Comparison of ENCODE assay signal across 27 mouse cellular contexts in the genomic region with DNA sequence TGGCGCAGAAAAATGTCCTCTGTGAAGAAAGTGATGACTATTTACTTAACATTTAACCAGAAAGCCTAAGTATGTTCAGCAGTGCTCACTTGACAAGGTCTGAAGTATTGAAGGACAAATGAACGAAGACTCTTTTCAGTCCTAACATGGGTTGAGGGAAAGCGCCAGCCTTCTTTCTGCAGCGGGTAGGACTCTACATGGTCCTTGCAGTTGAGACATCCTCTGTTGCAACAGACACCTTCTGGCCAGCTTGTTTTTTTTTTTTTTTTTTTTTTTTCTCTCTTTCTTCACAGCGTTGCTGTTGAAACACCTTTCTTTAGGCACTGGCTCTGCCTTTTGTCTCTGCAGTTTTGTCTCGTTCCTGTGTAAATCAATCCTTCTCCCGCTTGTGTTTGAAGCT. TPM values are rescaled to one million over a fixed set of nuclear protein-coding genes. Genes with fewer than 3 reads are reported as not detected.
DNase-seq lines count a peak whose midpoint lies in the region; ATAC-seq and TF ChIP-seq lines count a peak whose summit lies in the region.
"Had no signal": no experiment of that assay in that cellular context is flagged by ENCODE, and none has a peak within 500 bp of the region (broad histone marks: within the 10 kb centered on the region; RNA-seq: fewer than 3 reads in every experiment).

No protein-coding gene starts in this region.

- H3K9ac ChIP-seq in lung, postnatal 0 days (replicated peaks; ENCODE audit: low read depth), result no peak overlapping the region
- H3K9ac ChIP-seq in forebrain, embryonic 13.5 days, result no peak overlapping the region
- H3K9ac ChIP-seq: embryonic facial prominence, embryonic 13.5 days; heart, embryonic 13.5 days; limb, embryonic 15.5 days; lung, embryonic 15.5 days; midbrain, embryonic 13.5 days had no signal

- no peaks in the 10 kb centered on the region; the same call in 1 of the 2 replicates for H3K4me1 ChIP-seq in lung, postnatal 0 days (ENCODE audit: insufficient read depth, low read depth, low read length)
- peaks cover 18% of the 10 kb centered on the region for H3K4me1 ChIP-seq in lung, adult 2 months (ENCODE audit: control insufficient read depth, insufficient read depth, low read length)
- peaks cover 2% of the 10 kb centered on the region for H3K4me1 ChIP-seq in embryonic fibroblast, embryonic 13.5 days (ENCODE audit: control insufficient read depth, insufficient read depth, low read length)
- H3K4me1 ChIP-seq in forebrain, embryonic 13.5 days, result no peaks in the 10 kb centered on the region
- H3K4me1 ChIP-seq: midbrain, embryonic 13.5 days had no signal

- peak; percentile 77 for ATAC-seq in lung, postnatal 0 days
- ATAC-seq in megakaryocyte, adult 5-6 weeks (ENCODE audit: poor library complexity, severe bottlenecking), result peak; percentile 76
- no peak for ATAC-seq in forebrain, embryonic 13.5 days
- ATAC-seq: activated CD4-positive, CD25-positive, alpha-beta regulatory T cell, adult 4 months; forebrain, embryonic 16.5 days; hindbrain, postnatal 0 days; intestine, embryonic 16.5 days; midbrain, embryonic 13.5 days had no signal

- 41% methylated on average over 7 of the region's 7 CpGs for whole genome bisulfite sequencing in lung, postnatal 0 days
- WGBS in lung, adult 2 months, result 61% methylated on average over 7 of the region's 7 CpGs
- 83% methylated on average over 7 of the region's 7 CpGs for WGBS in forebrain, embryonic 13.5 days

- no peaks in the 10 kb centered on the region for H3K36me3 ChIP-seq in lung, postnatal 0 days (ENCODE audit: insufficient read depth, low read length)
- no peaks in the 10 kb centered on the region for H3K36me3 ChIP-seq in forebrain, embryonic 13.5 days (ENCODE audit: poor library complexity, severe bottlenecking)
- H3K36me3 ChIP-seq: embryonic facial prominence, embryonic 13.5 days; heart, embryonic 13.5 days; limb, embryonic 15.5 days; lung, embryonic 15.5 days; midbrain, embryonic 13.5 days had no signal

- no peak overlapping the region for H3K4me3 ChIP-seq in lung, postnatal 0 days (ENCODE audit: low read depth, low read length)
- no peak overlapping the region for H3K4me3 ChIP-seq in lung, adult 2 months (replicated peaks; ENCODE audit: extremely low read depth, low read depth, low read length)
- H3K4me3 ChIP-seq in embryonic fibroblast, embryonic 13.5 days (ENCODE audit: insufficient read depth, low read length), result no peak overlapping the region
- no peak overlapping the region for H3K4me3 ChIP-seq in forebrain, embryonic 13.5 days
- H3K4me3 ChIP-seq: embryonic facial prominence, embryonic 13.5 days; heart, embryonic 13.5 days; left cerebral cortex, adult 2 months; limb, embryonic 15.5 days; lung, embryonic 15.5 days; megakaryocyte, embryonic 14.5 days; midbrain, embryonic 13.5 days had no signal

- peak; percentile 85 for DNase-seq in heart, adult 11 months
- DNase-seq in heart, adult 9 months (ENCODE audit: low spot score in 2 of 2), result no peak
- DNase-seq in lung, postnatal 0 days (ENCODE audit: low spot score), result peak; percentile 60
- DNase-seq in lung, adult 2 months, result no peak
- DNase-seq in gastrocnemius, postnatal 25 days, result no peak
- DNase-seq: B cell, adult 2 months; cerebellum, adult 11-12 months; cerebellum, postnatal 10 days; heart, adult 18-20 months; heart, postnatal 14 days; kidney, postnatal 4 days; thymus, adult 18-20 months; thymus, postnatal 4 days had no signal

- TF ChIP-seq POLR2A in lung, adult 2 months (IDR thresholded peaks at IDR 0.05; ENCODE audit: borderline replicate concordance, extremely low read depth, low read depth, low read length), result no peak
- no peak for TF ChIP-seq POLR2A in embryonic fibroblast, embryonic 13.5 days (IDR thresholded peaks at IDR 0.05; ENCODE audit: low read depth, low read length)

- peak; percentile 48; the same call in 1 of the 2 replicates for TF ChIP-seq EP300 in lung, postnatal 0 days (IDR thresholded peaks at IDR 0.05)

- H3K27me3 ChIP-seq in lung, postnatal 0 days (replicated peaks; ENCODE audit: insufficient read depth, low read length), result no peaks in the 10 kb centered on the region
- H3K27me3 ChIP-seq in forebrain, embryonic 13.5 days, result no peaks in the 10 kb centered on the region
- H3K27me3 ChIP-seq: embryonic facial prominence, embryonic 13.5 days; heart, embryonic 13.5 days; limb, embryonic 15.5 days; lung, embryonic 15.5 days; megakaryocyte, embryonic 14.5 days; midbrain, embryonic 13.5 days had no signal

- no peak overlapping the region for H3K4me2 ChIP-seq in lung, postnatal 0 days (replicated peaks; ENCODE audit: low read depth, low read length)
- H3K4me2 ChIP-seq in forebrain, embryonic 13.5 days, result no peak overlapping the region
- H3K4me2 ChIP-seq: embryonic facial prominence, embryonic 13.5 days; heart, embryonic 13.5 days; limb, embryonic 15.5 days; lung, embryonic 15.5 days; midbrain, embryonic 13.5 days had no signal

- no peak for TF ChIP-seq CTCF in lung, postnatal 0 days (IDR thresholded peaks at IDR 0.05)
- no peak for TF ChIP-seq CTCF in lung, adult 2 months (IDR thresholded peaks at IDR 0.05; ENCODE audit: insufficient read depth, low read length)
- no peak for TF ChIP-seq CTCF in embryonic fibroblast, embryonic 13.5 days (IDR thresholded peaks at IDR 0.05; ENCODE audit: borderline replicate concordance, insufficient read depth, low read length)

- no peaks in the 10 kb centered on the region for H3K9me3 ChIP-seq in lung, postnatal 0 days (ENCODE audit: low read length)
- H3K9me3 ChIP-seq in forebrain, embryonic 13.5 days (replicated peaks), result no peaks in the 10 kb centered on the region
- H3K9me3 ChIP-seq: embryonic facial prominence, embryonic 13.5 days; heart, embryonic 13.5 days; limb, embryonic 15.5 days; lung, embryonic 15.5 days; megakaryocyte, embryonic 14.5 days; midbrain, embryonic 13.5 days had no signal

- H3K27ac ChIP-seq in lung, postnatal 0 days (ENCODE audit: low read length), result no peak overlapping the region
- peak overlapping the region; percentile 61 for H3K27ac ChIP-seq in embryonic fibroblast, embryonic 13.5 days (ENCODE audit: insufficient read depth, low read length)
- no peak overlapping the region for H3K27ac ChIP-seq in forebrain, embryonic 13.5 days
- H3K27ac ChIP-seq: embryonic facial prominence, embryonic 13.5 days; heart, embryonic 13.5 days; hindbrain, postnatal 0 days; left cerebral cortex, adult 2 months; limb, embryonic 15.5 days; lung, embryonic 15.5 days; midbrain, embryonic 13.5 days had no signal

RNA-seq across cellular contexts. Expression of gene Ppp3ca, which starts 22.1 kb away (rescaled TPM):
- polyA plus RNA-seq in lung, postnatal 0 days (2015; fragmentation: Nextera tagmentation; extraction: Ambion mirVana), result 105 and 125 TPM in 2 replicates
- 37.2 and 78.6 TPM in 2 replicates for polyA plus RNA-seq in lung, adult 2 months (2012; rRNA removed)
- polyA plus RNA-seq in embryonic fibroblast, embryonic 13.5 days (2011; ENCODE audit: insufficient read length, low read depth, missing spikeins), result 66.1 and 77.8 TPM in 2 replicates
- total RNA-seq in megakaryocyte, adult 5-6 weeks (2015), result 82.1 and 85.1 TPM in 2 replicates
- 82.1 and 83.1 TPM in 2 replicates for total RNA-seq in megakaryocyte, adult 5-6 weeks (2017)
- total RNA-seq in gastrocnemius, postnatal 25 days (2021), result 100 to 1,000 TPM; 130 to 149 TPM
- polyA plus RNA-seq in forebrain, embryonic 13.5 days (2015; fragmentation: Nextera tagmentation; extraction: Ambion mirVana), result 82.4 and 82.8 TPM in 2 replicates

Comparison
In these comparisons a context has a peak if more than half of its experiments do, and no peak if none do; other contexts are left out.
1. DNase-seq: peak in heart, adult 11 months (single experiment) and lung, postnatal 0 days (single experiment); none in heart, adult 9 months (0 of 2), lung, adult 2 months (single experiment) and gastrocnemius, postnatal 25 days (single experiment).